Mouse (Mus musculus): ENCODE data around the gene Grik3.

The Grik3 gene

DNA sequence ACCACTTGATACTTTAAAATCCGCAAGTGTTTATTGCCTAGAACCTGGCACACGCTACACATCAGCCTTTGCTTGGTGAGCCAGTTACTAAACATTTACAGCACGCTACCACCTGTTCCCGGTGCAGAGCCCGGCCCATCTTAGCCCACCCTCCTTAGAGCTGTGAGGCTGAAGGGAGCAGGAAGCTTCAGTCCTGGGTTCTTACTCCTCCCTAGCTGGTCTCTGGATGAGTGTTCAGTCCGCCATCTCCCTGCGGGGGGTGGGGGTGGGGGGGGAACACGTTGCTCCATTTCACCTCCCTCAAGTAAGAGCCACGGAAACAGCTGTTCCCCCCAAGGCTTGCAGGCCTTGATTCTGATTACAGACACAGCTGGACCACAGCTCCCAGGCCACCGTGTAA, 236.5 kb downstream of the Grik3 start:
- DNase-seq (ENCODE audit: low spot score) = no peak

DNA sequence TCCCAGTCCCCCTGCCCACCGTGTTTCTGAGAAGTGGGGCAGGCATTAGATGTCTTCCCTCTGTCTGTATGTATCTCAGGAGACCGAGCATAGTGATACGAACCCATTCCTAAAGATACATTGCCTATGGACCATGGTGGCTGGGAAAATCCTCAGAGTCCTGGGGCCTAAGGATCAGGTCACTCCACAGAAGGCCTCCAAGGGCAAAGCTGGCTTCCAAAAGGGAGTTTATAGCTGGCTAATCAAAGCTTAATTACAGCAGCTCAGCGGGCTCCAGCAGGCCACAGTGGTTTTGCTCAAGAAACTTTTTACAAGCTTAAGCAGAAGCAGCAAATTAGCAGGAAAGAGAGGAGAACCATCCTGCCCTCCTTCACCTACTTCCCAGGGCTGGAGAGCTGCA, 237.1 kb downstream of the Grik3 start:
- no peak for DNase-seq (ENCODE audit: low spot score)

DNA sequence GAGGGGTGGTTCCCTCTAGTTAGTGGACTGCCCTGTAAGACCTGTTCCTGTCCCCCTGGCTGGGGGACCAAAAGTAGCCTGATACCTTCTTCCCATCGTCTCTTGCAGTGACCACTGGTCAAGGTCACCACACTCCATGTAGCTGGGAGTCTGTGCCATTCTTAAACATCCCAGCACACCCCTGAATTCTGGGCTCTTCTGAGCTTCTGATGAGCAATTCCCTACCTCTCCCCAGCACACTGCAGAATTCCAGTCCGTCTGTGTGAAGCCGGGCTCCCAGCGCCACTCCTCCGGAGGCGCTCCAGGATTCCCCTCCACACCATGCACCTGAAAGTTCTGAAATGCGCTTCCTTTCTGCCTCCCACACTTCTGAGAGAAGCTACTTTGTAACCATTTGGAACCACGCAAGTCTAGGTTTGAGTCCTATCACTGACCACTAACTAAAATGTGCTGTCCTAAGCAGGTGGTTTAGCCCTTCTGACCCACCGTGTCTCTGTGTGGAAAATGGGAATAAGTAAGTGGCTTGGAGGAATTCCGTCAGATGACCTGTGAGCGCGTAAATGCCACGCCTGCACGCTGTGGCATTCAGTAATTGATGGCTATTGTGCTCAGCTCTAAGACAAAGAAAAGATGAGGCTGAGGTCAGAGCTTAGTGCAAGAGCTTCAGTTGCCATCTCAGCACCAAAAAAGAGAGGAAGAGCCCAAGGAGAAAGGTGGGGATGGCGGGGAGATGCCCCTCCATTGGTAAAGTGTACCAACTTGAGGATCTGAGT, 237.8 kb downstream of the Grik3 start:
- DNase-seq (ENCODE audit: low spot score) = no peak

DNA sequence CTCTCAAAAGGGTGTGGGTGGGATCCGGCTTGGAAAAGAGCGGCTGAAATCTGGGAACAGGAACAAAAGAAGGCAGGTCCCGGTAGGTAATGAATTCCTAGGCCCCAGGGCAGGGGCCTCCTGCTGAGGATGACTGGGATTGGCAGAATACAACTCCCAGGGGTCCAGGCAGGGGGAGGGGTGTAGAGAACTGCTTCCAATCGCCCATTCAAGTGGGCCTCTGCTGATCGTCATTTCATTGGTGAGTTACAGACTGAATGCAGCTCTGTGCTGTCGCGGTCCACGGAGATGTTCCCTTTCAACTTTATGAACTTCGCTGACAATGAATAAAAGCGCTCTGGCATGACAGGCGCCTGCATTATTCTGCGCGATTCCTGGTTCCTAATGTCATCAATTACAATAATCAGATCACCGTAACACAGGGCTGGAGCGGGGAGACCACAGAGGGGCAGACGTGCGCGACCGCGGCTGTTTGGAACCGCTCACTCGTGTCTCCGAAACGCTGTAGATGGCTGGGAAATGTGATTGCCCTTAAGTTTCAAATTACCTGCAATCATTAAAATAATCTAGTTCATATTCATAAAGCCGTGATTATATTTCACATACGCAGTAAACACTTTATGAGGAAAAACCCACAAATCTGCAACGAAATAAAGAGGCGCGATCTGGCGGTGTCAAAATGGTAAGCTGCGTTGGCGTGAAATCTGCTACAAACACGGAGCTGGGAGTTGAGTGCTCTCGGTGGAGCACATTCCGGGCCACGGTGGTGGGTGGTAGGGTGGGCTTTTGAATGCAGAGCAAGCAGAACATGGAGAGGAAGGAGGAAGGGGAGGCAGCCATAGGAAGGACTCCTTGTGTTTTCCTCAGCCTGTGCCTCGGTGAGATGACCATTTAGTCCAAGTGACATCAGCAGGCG, 239.1 kb downstream of the Grik3 start:
- no peak for DNase-seq (ENCODE audit: low spot score)

DNA sequence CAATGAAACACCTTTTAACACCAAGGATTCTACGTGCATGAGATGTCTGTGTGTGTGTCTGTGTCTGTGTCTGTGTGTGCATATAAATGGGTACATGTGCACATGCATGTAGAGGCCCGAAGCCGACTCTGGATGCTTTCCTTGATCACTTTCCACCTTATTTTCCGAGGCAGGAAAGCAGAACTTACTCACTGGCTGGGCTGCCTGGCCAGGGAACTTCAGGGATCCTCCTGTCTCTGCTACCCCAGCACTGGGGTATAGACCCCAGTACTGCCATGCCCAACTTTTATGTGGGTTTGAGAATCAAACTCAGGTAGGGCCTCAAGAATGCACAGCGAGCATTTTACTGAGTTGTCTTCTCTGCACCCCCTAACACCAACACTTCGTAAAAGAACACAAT, 240.3 kb downstream of the Grik3 start:
- no peak for DNase-seq (ENCODE audit: low spot score)

DNA sequence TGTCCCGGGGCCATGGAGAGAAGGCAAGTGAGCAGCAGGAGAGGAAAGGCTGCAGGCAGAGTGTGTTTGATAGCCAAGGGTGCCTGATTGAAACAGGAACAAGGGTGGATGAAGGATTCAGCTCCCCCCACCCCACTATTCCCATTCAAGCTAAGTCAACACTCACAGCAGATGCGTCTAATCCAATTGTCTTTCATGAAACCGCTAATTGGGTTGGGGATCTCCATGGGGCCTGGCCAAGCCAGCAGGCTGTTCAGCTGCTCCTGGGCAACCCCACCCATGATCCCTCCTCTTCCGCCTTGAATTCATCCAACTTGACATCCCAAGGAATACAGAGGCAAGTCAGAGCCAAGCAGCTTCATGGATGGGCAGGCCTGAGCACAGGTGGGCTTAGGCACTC, 246.3 kb downstream of the Grik3 start:
- DNase-seq (ENCODE audit: low spot score) = no peak

DNA sequence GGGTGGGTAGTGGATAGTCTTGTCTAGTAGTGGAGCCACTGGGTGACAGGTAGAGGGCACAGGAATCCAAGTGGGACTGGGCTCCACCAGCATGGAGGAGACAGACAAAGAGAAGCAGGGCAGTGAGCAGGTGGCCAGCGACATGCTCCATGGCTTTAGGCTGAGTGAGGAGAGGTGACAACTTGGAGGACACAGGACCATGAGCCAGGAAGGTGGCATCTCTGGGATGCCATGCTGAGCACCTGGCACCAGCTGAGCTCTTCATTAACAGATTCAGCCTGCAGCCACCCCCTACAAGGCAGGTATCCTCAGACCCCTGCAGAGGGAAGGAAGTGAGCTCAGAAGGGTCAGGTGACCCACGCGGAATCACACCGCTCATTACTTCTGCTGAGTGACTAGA, 248.3 kb downstream of the Grik3 start:
- no peak for DNase-seq (ENCODE audit: low spot score)

DNA sequence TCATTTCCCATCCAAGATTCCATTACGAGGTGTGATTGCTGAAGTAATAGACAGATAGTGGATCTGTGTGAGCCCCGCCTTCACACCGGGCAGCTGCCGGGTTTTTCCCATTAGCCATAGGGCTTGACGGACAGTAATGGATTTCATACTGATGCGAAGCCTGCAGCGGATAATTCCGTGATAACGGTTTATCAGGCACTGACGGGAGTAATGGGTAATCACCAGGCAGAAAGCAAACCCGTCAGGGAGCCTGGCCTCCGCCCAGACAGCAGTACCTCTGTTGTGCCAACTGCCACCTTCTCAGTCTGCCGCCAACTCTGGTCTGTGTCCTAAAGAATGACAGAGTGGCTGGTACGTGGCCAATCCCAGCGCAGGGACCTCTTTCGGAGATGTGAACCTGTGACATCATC, 251.7 kb downstream of the Grik3 start:
- DNase-seq (ENCODE audit: low spot score) = no peak

DNA sequence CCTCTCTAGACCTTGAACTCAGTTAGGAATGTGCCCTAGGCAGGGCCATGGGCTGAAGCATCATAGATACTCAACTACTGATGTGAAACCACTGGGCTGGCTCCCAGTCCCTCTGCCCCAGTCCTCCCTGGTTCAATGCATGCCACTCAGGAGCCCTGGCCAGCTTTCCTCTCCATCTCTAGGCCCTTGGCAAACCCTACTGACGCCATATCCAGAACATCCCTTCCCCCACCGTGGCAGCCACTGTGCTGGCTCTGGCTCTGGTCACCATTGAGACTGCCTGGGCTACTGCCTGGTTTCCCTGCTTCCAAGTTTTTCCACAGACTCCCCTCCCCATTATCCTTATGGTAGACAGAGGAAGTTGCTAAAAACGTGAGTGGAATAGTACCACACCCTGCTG, 255.4 kb downstream of the Grik3 start:
- DNase-seq (ENCODE audit: low spot score) = no peak

DNA sequence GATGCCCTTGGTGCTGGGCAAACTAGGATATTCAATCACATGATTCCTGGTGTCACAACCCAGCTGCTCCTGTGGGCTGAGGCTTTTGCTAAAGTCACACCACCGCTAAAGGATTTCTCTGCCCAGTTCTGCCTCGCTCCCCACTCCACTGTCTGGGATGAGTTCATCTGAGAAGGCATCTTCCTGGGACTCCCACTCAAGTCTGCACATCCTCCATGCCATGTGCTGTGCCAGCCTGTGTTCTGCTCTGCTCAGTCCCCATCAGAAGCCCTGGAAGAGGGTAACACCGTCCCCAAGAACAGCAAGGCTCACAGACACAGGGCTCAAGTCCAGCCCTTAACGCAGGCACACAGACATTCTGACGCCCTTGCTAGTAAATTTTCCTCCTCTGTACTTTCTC, 265.9 kb downstream of the Grik3 start:
- DNase-seq (ENCODE audit: low spot score) = no peak

DNA sequence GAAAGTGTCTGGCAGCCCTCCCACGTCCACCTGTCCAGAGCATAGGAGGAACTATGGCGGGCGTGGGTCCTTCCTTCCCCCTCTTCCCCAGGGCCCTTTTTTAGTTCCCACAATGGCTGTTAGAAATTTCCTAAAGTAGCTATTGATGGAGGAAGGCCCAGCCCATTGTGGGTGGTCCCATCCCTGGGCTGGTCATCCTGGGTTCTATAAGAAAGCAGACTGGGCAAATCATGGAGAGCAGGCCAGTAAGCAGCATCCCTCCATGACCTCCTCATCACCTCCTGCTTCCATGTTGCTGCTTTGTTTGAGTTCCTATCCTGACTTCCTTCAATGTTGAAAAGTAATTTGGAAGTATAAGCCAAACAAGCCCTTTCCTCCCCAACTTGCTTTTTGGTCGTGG, 269.8 kb downstream of the Grik3 start:
- DNase-seq (ENCODE audit: low spot score) = no peak

DNA sequence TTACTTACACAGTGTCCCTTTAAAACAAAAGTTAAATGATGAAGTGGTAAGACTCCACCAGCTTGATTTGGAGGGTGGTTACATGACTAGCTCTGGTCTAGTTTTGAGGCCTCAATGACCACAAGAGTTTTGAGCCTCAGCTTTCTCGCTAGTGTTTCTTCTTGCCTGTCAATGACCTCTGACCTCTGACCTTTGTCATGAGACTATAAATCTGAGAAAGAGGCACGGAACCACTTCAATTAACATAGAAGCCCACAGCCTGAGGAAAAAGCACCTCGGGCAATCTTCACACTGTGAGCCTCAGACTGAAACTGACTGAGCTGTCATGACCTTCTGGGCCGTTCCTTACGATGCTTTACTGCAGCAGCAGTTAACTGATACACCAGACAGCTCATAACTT, 272.6 kb downstream of the Grik3 start:
- DNase-seq (ENCODE audit: low spot score) = no peak

Measured in left cerebral cortex, adult 11 months (tissue).